Mouse (Mus musculus): ENCODE data around the gene Fam107a.
A peak's percentile ranks its signal among the peaks of the same experiment; 100 is the strongest.
"Not testable (repeated sequence)": the region's sequence is repeated elsewhere in the genome, so short reads cannot be mapped to it uniquely, and the experiment has no call there.

The Fam107a gene

DNA sequence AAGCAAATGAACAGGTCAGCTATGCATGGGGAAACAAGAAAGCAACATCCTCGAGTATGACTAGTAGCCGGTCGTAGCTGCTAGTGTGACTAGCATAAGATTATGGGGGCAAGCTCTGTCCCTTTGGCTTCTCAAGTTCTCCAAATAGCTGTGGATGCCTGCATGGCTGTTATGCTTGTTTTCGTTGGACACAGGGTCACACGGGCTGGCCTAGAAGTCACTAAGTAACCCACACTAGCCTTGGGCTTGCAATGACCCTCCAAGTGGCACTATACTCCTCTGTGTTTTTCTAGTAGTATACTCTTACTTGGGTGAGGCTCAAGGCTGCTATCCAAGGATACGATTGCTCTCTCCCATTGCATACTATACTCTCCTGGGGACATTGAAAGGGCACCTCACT lies 2.7 kb downstream of the Fam107a start:
- no peak for DNase-seq

DNA sequence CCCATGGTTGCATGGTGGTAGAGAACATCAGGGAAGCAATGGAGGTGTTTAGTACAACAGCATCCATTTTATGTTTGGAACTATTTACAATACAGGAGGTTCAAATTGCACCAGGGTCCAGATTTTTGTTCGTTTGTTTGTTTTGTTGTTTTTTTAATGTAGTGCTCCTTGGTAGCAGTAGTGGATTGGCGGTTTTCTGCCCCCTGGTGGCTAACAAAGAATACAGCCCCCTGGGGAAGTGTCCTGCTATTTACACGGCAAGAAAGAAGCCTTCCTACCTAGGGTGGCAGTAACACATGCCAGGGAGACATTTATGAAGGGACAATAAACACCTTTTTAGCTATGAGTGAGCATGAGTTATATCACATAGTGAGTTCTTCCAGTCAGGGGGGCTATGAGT lies 3.3 kb downstream of the Fam107a start:
- no peak for DNase-seq

- DNase-seq = no peak
Observed at GRCm38 (mm10) chr14:8313877-8314276, 3.9 kb downstream of the Fam107a start.

DNA sequence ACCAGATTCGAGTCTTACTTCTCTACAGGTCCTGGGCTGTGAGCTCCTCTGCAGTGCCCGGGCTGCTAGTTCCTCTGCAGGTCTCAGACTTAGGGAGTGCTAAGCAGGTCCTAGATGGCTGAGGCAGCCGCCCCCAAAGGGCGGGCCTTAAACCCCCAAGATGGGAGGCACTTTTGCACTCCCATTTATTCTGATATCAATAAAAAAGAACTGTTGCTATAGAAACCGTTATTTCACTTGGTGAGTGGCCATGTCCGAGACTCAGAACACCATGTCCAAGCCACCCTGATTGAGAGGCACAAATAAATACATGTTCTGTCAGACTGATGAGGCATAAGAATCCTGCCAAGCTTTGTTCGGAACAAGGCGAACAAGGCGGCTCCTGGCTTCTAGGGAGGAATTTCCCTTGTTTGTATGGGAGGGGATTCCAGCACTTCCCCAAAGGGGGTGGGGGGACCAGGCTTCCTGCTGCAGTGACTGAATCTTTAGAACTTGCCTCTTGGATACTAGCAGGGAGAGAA lies 8.1 kb downstream of the Fam107a start:
- DNase-seq = no peak

- no peak for DNase-seq
Observed at GRCm38 (mm10) chr14:8308650-8309049, 9.2 kb downstream of the Fam107a start.

DNA sequence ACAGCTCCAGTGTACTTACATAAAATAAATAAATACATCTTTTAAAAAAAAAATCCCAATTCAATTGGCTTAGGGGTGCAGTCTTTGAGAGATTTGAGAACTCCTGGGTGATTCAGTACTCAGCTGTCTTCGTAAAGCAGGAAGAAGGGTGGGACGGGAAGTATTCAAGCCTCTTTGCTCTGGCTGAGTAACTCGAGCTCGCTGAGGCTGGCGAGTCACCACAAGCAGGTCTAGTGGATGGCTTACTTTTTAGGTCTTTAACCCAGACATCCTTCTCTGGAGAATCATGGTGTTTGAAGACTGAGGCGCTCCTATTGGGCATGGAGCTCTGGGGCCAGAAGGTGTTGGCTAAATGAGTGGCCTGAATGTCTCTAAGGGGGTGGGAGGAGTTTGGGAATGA lies 10.9 kb downstream of the Fam107a start:
- no peak for DNase-seq

GRCm38 (mm10) chr14:8305014-8305413 lies 12.8 kb downstream of the Fam107a start:
- DNase-seq = no peak

DNA sequence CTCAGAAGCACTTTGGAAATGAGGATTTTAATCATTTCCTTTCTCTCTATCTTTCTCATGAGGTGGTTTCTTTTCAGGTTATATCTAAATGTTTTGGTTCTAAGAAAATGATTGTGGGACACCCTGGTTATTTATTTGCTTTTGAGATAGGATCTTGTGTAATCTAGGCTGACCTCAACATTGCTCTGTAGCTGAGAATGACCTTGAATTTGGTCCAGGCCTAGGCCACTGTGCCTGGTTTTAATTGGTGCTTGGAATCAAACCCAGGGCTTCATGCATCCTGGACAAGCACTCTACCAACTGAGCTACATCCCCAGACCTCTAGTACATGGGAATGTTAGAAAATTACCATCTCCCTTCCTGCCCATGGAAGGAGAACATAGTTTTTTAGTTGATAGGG lies 13.7 kb downstream of the Fam107a start:
- DNase-seq = no peak

- DNase-seq = no peak
Observed at GRCm38 (mm10) chr14:8302687-8303086, 15.1 kb downstream of the Fam107a start.

GRCm38 (mm10) chr14:8300281-8300680 lies 17.5 kb downstream of the Fam107a start:
- DNase-seq = peak; percentile 60

DNA sequence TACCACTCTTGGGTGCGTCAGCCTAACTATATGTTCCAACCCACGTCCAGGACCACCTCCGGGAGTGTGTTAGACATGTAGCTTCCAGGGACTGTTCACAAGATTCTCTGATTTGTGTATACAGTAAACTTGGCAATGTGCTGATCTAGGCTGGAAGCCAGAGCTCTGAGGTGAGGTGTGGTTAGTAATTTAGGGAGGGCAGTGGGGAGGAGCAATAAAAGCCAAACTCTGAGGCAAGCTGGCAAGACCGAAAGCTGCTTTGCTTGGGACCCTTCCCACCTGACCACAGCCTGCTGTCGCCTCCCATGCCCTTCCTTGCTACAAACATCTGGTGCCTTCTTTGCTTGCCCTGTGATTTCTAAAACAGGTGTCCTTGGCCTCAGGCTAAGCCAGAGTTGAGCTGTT lies 19.9 kb downstream of the Fam107a start:
- DNase-seq = no peak

DNA sequence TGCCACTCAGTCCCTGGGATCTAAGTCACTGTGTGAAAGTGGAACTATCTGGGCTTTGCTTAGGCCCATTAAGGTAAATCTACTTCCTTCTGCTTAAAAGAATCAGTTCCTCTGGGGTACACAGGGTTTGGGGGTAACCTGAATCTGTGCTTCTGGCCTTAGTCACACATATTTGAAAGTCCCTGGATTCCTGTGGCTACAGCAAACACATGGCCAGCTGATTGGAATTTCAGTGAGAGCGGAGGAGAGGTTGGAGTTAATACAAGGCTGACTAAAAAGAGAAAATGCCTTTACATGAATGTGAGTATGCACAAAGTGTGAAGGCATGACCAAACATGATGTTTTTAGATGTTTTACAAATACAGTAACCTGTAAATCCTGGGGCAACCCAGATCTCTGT lies 23.6 kb downstream of the Fam107a start:
- DNase-seq = no peak

DNA sequence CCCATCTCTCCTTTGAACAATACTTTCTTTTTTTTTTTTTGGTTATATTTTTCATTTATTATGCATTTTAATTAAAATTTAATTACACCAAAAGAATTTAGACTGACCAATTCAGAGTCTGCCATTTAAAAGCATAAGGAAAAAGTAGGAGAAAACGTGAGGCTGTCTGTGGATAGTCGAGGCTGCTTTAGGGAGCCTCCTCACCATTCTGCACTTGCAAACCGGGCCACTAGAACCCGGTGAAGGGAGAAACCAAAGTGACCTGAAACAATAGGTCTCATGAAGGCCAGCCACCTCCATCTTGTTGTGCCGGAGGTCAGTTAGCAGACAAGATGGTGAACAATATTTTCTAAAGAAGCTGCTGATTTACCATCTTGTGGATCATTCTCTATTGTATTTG lies 31.2 kb downstream of the Fam107a start:
- not testable (repeated sequence) for DNase-seq

- DNase-seq = no peak
Observed at GRCm38 (mm10) chr14:8283784-8284183, 34.0 kb downstream of the Fam107a start.

- DNase-seq = not testable (repeated sequence)
Observed at GRCm38 (mm10) chr14:8271281-8271680, 46.5 kb downstream of the Fam107a start.

DNA sequence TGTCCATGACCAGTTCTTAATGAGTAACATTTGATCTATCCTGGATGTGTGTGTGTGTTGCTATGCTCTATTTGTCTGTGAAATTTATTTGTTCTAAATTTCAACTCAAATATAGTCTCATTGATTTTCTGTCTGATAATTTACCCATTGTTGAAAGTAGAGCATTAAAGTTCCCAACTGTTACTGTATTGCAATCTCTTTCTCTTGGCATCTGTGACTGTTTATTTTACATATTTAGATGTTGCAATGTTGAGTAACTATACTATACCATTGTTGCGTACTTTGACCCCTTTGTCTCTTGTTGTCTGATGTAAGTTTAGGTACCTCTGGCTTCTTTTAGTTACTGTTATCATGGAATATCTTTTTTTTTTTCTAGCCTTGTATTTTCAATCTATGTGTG lies 53.4 kb downstream of the Fam107a start:
- DNase-seq = no peak

DNA sequence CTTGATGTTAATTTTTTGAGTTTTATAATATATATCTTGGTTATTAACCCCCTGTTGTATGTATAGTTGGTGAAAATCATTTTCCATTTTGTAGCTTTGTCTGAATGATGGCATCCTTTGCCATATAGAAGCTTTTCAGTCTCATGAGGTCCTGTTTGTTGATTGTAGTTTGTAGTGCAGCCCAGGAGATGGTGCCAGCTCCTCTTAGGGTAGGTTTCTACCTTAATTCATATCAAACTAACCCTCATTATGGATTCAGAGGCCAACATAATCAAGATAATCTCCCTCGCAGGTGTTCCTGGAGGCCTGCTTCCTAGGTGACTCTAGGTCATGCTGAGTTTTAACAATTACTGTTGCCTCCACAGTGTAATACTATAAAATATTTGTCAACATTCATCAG lies 55.6 kb downstream of the Fam107a start:
- no peak for DNase-seq

DNA sequence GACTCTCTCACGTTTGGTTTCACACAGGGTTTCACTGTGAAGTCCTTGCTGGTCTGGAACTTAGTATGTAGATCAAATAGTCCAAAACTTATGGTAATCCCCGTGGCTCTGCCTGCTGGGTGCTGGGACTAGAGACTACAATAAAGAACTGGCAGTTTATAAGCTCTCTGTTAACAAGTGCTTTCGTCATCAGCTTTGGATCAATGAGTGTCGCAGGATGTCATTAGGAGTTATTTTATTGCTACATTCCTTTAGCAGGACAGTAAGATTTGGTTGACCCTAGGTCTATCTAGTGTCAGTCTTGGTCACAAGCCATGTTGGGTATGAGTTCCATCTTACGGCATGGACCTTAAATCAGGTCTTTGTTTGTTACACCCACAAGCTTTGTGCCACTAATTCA lies 57.6 kb downstream of the Fam107a start:
- no peak for DNase-seq

GRCm38 (mm10) chr14:8259166-8259565 lies 58.7 kb downstream of the Fam107a start, which contains the start of gene Acox2:
Gene Acox2, minus strand, starts transcription at chr14:8259353.
- DNase-seq = no peak

GRCm38 (mm10) chr14:8258752-8259151 lies 59.1 kb downstream of the Fam107a start:
- no peak for DNase-seq

GRCm38 (mm10) chr14:8258335-8258627 lies 59.5 kb downstream of the Fam107a start:
- DNase-seq = no peak

- no peak for DNase-seq
Observed at GRCm38 (mm10) chr14:8257521-8258334, 60.1 kb downstream of the Fam107a start.

DNA sequence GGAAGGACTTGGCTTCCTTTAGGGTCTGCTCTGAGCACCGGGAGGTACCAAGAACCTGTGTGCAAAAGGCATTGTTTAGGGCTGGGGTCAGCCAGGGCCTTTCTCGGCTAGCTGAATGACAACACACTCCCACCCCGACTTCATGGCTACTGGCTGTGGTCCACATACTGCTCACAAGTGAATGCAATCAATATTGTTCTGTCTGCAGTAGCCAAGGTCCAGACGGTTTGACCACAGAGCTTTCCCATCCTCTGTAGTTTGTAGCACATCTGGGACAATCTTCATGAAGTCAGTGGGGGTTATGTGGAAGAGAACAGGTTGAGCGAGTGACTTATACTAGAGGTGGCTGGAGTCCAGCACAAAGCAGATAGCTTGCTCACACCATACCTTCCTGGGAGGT lies 60.9 kb downstream of the Fam107a start:
- no peak for DNase-seq

DNA sequence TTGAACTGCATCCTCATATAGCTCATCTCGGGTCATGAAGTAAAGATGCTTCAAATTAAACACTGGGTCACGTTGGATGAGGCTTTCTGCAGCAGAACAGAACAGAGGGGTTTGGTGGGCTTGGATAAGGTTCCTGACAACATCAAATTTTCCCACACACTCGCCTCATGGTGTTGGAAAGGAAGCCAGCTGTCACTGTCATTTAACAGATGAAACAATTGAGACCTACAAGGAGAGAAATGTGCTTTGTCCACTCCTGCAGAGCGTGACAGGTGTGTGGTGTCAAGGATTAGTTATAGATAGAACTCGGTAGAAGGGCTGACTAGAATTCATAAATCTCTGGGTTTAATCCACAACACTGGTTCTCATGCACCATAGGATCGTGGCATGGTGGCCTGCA lies 61.8 kb downstream of the Fam107a start:
- no peak for DNase-seq
